Mouse (Mus musculus): ENCODE results near the gene Rdh5. TPM values are rescaled to one million over a fixed set of nuclear protein-coding genes. Genes with fewer than 3 reads are reported as not detected.

The Rdh5 gene
- polyA plus RNA-seq (2015; fragmentation: Nextera tagmentation; extraction: Ambion mirVana) = 6.3 and 7.1 TPM in 2 replicates

- DNase-seq (ENCODE audit: low spot score) = no peak
Measured at GRCm38 (mm10) chr10:128922822-128923012, at the start of gene Rdh5. Rdh5 (minus strand) TSS chr10:128922888.

- DNase-seq (ENCODE audit: low spot score) = no peak
Measured at GRCm38 (mm10) chr10:128970740-128971250, 48.1 kb upstream of the Rdh5 start.

GRCm38 (mm10) chr10:128968341-128968749 lies 45.7 kb upstream of the Rdh5 start:
- DNase-seq (ENCODE audit: low spot score) = no peak

GRCm38 (mm10) chr10:128965871-128966270 lies 43.2 kb upstream of the Rdh5 start:
- DNase-seq (ENCODE audit: low spot score) = no peak

GRCm38 (mm10) chr10:128964961-128965360 lies 42.3 kb upstream of the Rdh5 start:
- DNase-seq (ENCODE audit: low spot score) = no peak

- peak; percentile 82 for DNase-seq (ENCODE audit: low spot score)
Measured at GRCm38 (mm10) chr10:128960590-128961584, 38.2 kb upstream of the Rdh5 start, which contains the start of gene Mettl7b. Mettl7b (minus strand) TSS chr10:128960988.

GRCm38 (mm10) chr10:128960142-128960541 lies 37.5 kb upstream of the Rdh5 start:
- no peak for DNase-seq (ENCODE audit: low spot score)

- no peak for DNase-seq (ENCODE audit: low spot score)
Measured at GRCm38 (mm10) chr10:128958340-128958739, 35.7 kb upstream of the Rdh5 start.

- DNase-seq (ENCODE audit: low spot score) = no peak
Measured at GRCm38 (mm10) chr10:128950208-128950887, 27.7 kb upstream of the Rdh5 start.

GRCm38 (mm10) chr10:128947496-128947895 lies 24.8 kb upstream of the Rdh5 start:
- no peak for DNase-seq (ENCODE audit: low spot score)

GRCm38 (mm10) chr10:128945675-128946074 lies 23.0 kb upstream of the Rdh5 start:
- DNase-seq (ENCODE audit: low spot score) = peak; percentile 38

- DNase-seq (ENCODE audit: low spot score) = no peak
Measured at GRCm38 (mm10) chr10:128940475-128941061, 17.9 kb upstream of the Rdh5 start.

- no peak for DNase-seq (ENCODE audit: low spot score)
Measured at GRCm38 (mm10) chr10:128938974-128939373, 16.3 kb upstream of the Rdh5 start.

- DNase-seq (ENCODE audit: low spot score) = no peak
Measured at GRCm38 (mm10) chr10:128938457-128938856, 15.8 kb upstream of the Rdh5 start.

GRCm38 (mm10) chr10:128937756-128938390 lies 15.2 kb upstream of the Rdh5 start:
- no peak for DNase-seq (ENCODE audit: low spot score)

- no peak for DNase-seq (ENCODE audit: low spot score)
Measured at GRCm38 (mm10) chr10:128935826-128936440, 13.2 kb upstream of the Rdh5 start.

- DNase-seq (ENCODE audit: low spot score) = peak; percentile 38
Measured at GRCm38 (mm10) chr10:128934997-128935787, 12.5 kb upstream of the Rdh5 start.

GRCm38 (mm10) chr10:128933976-128934721 lies 11.5 kb upstream of the Rdh5 start:
- no peak for DNase-seq (ENCODE audit: low spot score)

GRCm38 (mm10) chr10:128933574-128933973 lies 10.9 kb upstream of the Rdh5 start, which contains the start of gene Itga7:
Itga7 (plus strand) TSS chr10:128933818.
- DNase-seq (ENCODE audit: low spot score) = peak; percentile 34
